Mouse (Mus musculus): ENCODE data around the gene Zfp148. TPM values are rescaled to one million over a fixed set of nuclear protein-coding genes. Genes with fewer than 3 reads are reported as not detected.
A peak's percentile ranks its signal among the peaks of the same experiment; 100 is the strongest.

The Zfp148 gene
- total RNA-seq, 1 experiment from 2014 or later = 33.5 TPM

DNA sequence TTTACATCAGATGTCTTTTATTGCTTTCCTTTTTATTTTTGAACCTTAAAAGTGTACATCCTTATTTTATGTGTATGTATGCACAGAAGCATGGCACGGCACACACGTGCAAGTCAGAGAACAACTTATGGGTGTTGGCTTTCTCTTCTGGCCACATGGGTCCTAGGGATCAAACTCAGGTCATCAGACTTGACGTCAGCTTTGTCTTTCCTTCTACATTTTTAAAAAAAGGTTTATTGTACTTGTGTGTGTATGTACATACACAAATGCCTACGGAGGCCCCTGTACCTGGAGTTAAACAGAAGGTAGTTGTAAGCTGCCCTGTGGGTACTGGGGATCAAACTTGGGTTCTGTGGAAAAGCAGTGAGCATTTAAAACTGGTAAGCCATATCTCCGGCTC is 35.0 kb downstream of the Zfp148 start:
- ATAC-seq (replicated peaks in 1 of 2; ENCODE audit: insufficient read depth in 1 of 2, low FRiP score in 2 of 2, low TSS enrichment in 1 of 2, low read depth in 1 of 2, poor library complexity in 2 of 2, severe bottlenecking in 2 of 2) = no peak

DNA sequence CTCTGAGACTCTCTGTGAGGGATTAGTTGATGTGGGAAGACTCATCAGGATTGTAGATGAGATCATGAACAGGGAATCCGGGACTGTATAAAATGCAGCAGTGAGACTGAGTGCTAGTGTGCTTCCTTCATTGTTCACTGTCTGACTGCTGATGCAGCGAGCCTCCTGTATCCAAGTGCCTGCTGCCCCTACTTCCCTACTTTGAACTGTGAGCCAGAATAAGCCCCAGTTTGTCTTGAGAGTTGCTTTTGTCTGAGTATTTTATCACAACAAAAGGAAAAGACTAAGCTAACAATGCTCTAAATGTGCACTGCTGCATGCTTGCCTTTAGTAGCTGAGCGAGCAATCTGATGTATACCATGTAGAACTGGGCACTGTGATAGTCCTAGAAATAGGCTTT is 47.7 kb downstream of the Zfp148 start:
- no peak for ATAC-seq (replicated peaks in 1 of 2; ENCODE audit: insufficient read depth in 1 of 2, low FRiP score in 2 of 2, low TSS enrichment in 1 of 2, low read depth in 1 of 2, poor library complexity in 2 of 2, severe bottlenecking in 2 of 2)

DNA sequence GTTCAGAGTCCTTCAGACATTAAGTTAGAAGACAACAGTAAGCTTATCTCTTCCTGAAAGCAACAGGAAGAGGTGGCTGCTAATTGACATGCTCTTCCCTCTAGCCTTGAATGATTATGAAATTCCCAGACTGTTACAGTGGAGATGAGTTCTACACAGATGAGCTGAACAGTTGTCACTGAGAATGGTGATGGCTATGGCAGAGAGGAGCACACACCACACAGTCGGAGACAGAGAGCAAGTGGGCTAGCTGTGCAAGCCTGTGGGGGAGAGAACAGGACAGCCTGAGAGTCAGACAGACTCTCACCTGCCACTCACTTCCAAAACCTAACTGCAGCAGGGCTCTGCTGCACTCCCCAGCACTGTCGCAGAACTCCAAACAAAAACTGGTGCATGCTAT is 51.0 kb downstream of the Zfp148 start:
- ATAC-seq (replicated peaks in 1 of 2; ENCODE audit: insufficient read depth in 1 of 2, low FRiP score in 2 of 2, low TSS enrichment in 1 of 2, low read depth in 1 of 2, poor library complexity in 2 of 2, severe bottlenecking in 2 of 2) = no peak

DNA sequence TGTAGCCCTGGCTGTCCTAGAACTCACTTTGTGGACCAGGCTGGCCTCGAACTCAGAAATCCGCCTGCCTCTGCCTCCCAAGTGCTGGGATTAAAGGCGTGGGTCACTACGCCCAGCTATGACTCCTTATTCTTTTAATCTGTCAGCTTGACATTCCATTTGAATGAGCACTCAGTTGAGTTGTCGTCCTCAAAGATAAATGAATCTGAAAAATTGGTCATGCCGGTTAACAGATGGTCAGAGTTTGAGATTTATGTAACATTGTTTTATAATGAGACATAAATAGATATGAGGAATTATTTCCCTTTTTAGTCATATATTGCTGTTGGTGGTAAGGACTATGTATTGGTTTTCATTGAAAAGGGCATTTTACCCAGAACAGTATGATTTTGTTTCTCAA is 60.4 kb downstream of the Zfp148 start:
- no peak for ATAC-seq (replicated peaks in 1 of 2; ENCODE audit: insufficient read depth in 1 of 2, low FRiP score in 2 of 2, low TSS enrichment in 1 of 2, low read depth in 1 of 2, poor library complexity in 2 of 2, severe bottlenecking in 2 of 2)

DNA sequence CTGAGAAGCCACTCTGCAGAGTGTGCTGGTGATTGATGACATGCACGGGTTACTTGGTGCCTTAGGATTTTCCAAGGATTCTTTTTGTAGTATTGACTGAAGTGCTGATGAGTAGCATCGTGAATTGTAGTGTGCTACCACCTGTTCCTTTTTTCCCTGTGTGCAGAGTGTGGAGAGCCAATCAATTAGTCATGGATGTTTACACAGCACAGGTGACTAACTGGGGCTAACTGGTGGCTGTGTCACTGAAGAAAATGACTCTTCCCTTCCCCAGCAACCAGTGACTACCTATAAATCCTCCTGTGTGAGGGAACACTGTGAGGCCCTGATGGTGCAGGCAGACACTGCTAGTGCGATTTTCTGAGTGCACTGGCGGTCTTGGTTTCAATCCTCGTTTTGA is 66.2 kb downstream of the Zfp148 start:
- no peak for ATAC-seq (replicated peaks in 1 of 2; ENCODE audit: insufficient read depth in 1 of 2, low FRiP score in 2 of 2, low TSS enrichment in 1 of 2, low read depth in 1 of 2, poor library complexity in 2 of 2, severe bottlenecking in 2 of 2)

DNA sequence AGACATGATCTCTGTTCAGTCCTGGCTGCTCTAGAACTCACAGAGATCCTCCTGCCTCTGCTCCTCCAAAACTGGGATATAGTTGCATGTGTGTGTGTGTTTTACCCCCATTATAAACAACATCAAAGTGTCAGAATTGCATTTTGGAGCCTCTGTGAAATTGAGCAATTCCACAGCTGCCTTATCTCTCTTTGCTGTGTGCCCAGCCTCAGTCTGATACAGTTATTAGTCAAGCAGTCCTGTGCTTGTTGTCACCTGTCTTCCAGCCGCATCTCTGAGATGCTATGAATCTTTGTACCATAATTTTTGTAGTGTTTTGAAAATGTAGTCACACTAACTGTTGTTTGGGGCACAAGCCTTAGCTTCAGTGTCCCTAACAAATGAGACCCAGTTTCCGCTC is 73.2 kb downstream of the Zfp148 start:
- no peak for ATAC-seq (replicated peaks in 1 of 2; ENCODE audit: insufficient read depth in 1 of 2, low FRiP score in 2 of 2, low TSS enrichment in 1 of 2, low read depth in 1 of 2, poor library complexity in 2 of 2, severe bottlenecking in 2 of 2)

DNA sequence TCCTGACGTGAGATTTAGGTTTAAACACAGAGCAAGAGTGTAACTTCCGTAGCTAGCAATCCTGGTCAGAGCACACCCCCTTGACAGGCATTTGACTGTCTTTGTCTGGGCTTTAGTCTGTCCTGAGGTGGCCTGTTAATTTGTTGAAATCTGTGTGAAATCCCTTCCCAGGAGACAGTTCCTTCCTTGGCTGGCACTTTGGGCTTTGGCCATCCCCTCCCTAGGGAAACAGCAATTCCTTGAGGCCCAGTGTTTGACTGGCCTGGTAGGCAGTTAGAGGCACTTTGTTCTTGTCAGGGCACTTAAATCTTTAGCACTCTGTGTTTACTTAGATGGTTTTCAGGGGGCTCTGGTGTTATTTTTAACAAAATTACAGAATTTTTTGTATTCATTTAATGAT is 73.7 kb downstream of the Zfp148 start:
- ATAC-seq (replicated peaks in 1 of 2; ENCODE audit: insufficient read depth in 1 of 2, low FRiP score in 2 of 2, low TSS enrichment in 1 of 2, low read depth in 1 of 2, poor library complexity in 2 of 2, severe bottlenecking in 2 of 2) = no peak

DNA sequence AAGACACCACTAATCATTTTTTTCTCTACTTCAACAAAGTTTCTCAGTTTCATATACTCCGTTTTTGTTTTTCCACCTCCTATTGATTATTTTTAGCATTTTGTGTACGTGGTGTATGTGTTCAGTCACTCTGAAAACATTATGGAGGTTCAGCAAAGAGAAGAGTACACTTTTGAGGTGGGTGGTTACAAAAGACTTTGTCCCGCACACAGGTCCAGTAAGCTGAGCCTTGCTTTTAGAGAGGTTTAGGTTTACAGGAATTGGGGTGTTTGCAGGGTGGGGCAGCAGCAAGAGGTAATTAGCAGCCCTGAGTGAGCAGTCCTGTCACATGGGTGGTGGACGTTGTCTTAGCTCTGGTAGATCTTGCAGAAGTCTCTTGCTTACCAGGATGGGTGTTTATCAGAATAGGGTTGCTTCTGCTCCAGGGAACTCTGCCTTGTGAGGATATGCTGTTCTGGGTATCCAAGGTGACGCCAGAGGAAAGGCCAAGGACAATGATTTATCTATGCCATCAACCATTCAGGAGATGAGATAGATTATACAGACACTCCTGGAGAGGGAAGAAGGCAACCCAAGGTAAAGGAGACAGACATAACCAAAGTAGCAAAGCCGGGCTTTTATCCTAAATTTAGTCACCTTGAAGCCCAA is 74.8 kb downstream of the Zfp148 start:
- no peak for ATAC-seq (replicated peaks in 1 of 2; ENCODE audit: insufficient read depth in 1 of 2, low FRiP score in 2 of 2, low TSS enrichment in 1 of 2, low read depth in 1 of 2, poor library complexity in 2 of 2, severe bottlenecking in 2 of 2)

DNA sequence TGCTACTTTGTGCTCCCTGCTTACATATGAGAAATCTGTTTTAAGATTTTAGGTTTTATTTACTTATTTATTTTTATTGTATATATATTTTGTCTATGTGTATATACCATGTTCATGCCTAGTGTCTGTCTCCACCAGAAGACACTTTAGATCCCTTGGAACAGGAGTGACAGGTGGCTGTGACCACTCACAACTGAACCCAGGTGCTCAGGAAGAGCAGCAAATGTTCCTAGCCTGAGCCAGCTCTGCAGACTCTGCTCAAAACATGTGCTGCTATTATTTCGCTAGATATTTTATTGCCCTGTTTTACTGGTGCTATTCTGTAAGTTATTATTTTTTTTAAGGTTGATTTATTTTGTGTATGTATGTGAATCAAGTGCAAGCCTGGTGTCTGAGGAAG is 78.5 kb downstream of the Zfp148 start:
- ATAC-seq (replicated peaks in 1 of 2; ENCODE audit: insufficient read depth in 1 of 2, low FRiP score in 2 of 2, low TSS enrichment in 1 of 2, low read depth in 1 of 2, poor library complexity in 2 of 2, severe bottlenecking in 2 of 2) = no peak

DNA sequence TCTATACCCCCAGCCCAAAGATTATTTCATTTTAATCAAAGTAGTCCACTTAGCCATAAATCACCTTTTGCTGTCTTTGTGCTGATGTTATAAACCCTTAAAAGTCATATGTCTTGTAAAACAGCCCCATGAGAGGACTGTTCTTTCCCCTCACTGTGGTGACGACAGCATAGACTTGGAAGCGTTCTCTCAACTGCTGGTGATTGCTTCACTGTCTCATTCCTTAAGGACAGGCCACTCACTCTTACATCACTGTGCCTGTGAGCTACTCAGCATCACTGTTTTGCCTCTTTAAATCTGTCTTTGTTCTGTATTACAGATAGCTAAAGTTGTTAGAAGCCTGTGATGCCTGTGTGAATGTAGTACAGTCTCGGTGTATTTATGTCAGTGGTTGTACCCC is 80.8 kb downstream of the Zfp148 start:
- no peak for ATAC-seq (replicated peaks in 1 of 2; ENCODE audit: insufficient read depth in 1 of 2, low FRiP score in 2 of 2, low TSS enrichment in 1 of 2, low read depth in 1 of 2, poor library complexity in 2 of 2, severe bottlenecking in 2 of 2)

DNA sequence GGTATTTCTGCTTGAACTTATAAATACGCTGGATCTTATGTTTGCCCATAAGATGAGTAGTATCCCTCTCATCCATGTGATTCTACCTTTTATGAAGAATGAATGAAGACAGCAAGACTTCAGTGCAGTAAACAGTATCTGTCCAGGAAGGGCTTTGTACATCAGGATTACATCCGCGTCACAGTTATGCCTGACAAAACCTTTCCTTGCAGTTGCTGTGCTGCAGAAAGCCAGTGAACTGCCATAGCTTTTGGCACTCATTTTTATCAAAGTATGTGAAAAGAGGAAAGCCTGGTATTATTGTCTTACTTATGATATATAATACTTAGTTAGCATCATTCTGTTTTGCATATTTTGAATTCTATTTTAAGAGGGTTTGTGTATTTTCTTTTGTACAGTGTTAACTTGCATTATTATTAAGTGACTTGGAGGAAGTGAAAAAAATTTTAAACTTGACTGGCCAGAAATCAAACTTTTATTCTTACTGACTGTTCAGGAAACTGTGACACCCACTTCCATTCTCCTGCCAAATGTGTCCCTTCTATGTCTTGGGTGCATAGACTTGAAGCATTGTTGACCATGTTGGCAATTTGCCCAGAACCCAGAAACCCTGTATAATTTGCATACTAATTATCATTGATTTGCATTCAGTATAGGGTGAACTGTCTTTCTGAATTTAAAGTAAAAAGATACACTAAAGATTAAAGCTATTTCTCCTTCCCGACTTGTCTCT is 84.0 kb downstream of the Zfp148 start:
- ATAC-seq (replicated peaks in 1 of 2; ENCODE audit: insufficient read depth in 1 of 2, low FRiP score in 2 of 2, low TSS enrichment in 1 of 2, low read depth in 1 of 2, poor library complexity in 2 of 2, severe bottlenecking in 2 of 2) = no peak

DNA sequence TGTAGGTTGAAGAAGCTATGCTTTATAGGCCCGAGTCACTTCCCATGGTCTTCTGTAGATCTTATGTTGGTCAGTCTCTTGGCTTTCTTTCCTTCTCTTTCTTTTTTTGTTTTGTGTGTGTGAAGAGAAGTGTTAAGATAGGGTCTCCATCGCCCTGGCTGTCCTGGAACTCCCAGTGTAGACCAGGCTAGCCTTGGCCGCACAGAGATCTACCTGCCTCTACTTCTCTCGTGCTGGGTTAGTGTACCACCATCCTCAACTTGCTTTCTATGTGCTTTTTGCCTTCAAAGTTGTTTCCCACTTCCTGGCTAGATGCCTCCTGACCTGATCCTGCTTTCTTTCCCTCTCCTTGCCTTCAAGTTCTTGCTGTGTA is 84.6 kb downstream of the Zfp148 start:
- no peak for ATAC-seq (replicated peaks in 1 of 2; ENCODE audit: insufficient read depth in 1 of 2, low FRiP score in 2 of 2, low TSS enrichment in 1 of 2, low read depth in 1 of 2, poor library complexity in 2 of 2, severe bottlenecking in 2 of 2)

DNA sequence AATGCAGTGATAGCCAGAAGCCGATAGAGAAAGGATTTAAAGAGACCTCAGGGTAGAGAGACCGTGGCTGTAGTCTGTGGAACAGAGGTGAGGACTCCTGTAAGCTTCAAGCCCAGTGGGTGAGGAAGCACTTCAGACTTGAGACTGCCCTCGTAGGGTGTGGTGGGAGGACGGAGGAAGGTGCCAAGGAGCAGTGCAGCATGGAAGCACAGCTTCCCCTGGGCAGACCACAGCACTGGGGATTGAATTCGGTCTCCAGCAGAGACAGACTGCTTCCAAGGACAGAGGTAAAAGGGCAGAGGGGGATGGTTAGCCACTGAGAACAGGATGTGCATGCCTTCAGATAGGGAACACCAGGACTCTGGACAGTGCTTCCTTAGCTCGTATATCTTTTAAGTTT is 86.8 kb downstream of the Zfp148 start:
- no peak for ATAC-seq (replicated peaks in 1 of 2; ENCODE audit: insufficient read depth in 1 of 2, low FRiP score in 2 of 2, low TSS enrichment in 1 of 2, low read depth in 1 of 2, poor library complexity in 2 of 2, severe bottlenecking in 2 of 2)

DNA sequence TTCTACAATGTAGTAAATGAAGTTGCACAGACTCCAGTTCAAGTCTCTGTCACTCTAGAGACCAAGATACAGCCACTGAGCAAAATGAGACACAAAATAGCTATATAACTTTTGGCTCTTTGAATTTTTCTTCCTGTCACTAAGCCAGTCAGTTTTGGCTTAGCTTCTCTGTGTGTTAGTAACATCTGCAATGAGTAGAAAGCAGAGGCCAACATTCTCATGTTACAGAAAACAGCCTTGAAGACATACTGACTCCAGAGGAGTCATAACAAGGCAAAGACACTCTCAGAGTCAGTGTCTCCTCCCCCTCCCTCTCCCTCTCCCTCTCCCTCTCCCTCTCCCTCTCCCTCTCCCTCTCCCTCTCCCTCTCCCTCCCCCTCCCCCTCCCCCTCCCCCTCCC is 89.3 kb downstream of the Zfp148 start:
- ATAC-seq (replicated peaks in 1 of 2; ENCODE audit: insufficient read depth in 1 of 2, low FRiP score in 2 of 2, low TSS enrichment in 1 of 2, low read depth in 1 of 2, poor library complexity in 2 of 2, severe bottlenecking in 2 of 2) = no peak

DNA sequence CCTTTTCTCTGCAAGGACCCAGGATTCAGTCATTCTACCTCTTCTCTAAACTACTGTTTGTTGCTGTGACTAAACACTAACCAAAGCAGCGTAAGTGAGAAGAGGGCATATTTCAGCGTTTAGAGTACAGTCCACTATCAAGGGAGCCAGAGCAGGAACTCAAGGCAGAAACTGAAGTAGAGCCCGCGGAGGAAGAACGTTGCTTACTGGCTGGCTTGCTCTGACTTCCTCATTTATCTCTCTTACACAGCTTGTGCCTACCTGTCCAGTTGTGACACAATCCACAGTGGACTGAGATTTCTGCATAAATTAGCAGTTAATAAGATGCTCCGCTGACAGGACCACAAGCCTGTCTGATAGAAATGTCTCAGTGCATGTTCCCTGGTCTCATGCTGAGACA is 93.7 kb downstream of the Zfp148 start:
- 0 out of 4 replicates have a peak, but pooled peaks of 1 of the 2 experiments have one; percentile 60 for ATAC-seq (replicated peaks in 1 of 2; ENCODE audit: insufficient read depth in 1 of 2, low FRiP score in 2 of 2, low TSS enrichment in 1 of 2, low read depth in 1 of 2, poor library complexity in 2 of 2, severe bottlenecking in 2 of 2)

DNA sequence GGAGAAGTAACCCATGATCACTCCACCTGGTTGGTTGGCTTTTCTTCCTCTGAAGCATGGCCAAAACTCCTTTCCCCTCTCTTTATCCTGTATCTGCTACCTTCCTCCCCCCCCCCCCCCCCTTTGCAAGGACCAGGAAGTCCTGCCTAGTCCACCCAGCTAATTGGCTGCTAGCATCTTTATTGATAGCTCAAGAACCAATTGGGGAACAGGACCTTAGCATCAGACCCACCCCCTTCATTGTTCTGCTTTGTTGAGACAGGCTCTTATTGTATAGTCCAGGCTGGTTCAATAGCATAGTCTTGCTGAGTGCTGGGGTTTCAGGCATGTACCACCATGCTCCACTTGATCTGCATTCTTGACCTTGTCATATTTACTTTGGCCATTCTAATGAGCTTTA is 99.3 kb downstream of the Zfp148 start:
- ATAC-seq (replicated peaks in 1 of 2; ENCODE audit: insufficient read depth in 1 of 2, low FRiP score in 2 of 2, low TSS enrichment in 1 of 2, low read depth in 1 of 2, poor library complexity in 2 of 2, severe bottlenecking in 2 of 2) = no peak

DNA sequence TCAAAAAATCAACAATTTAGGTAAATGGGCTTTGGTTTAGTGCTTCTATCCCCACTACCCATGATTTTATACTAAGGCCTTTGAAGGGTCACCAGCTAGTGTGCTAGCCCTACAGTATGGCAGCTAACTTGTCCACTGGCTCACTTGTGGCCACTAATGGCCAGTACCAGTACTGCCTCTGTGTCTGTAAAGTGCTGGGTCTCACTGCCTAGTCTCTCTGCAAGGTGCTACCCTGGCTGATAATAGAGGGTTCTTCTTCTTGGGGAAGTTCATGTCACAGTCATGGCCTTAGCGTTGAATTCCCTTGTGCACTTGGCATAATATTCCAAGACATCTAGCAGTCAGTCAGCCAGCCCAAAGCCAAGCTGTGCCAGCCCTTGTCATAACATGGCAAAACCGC is 100.5 kb downstream of the Zfp148 start:
- peak; percentile 37 to 58; a peak in 1 of 4 replicates for ATAC-seq (replicated peaks in 1 of 2; ENCODE audit: insufficient read depth in 1 of 2, low FRiP score in 2 of 2, low TSS enrichment in 1 of 2, low read depth in 1 of 2, poor library complexity in 2 of 2, severe bottlenecking in 2 of 2)

DNA sequence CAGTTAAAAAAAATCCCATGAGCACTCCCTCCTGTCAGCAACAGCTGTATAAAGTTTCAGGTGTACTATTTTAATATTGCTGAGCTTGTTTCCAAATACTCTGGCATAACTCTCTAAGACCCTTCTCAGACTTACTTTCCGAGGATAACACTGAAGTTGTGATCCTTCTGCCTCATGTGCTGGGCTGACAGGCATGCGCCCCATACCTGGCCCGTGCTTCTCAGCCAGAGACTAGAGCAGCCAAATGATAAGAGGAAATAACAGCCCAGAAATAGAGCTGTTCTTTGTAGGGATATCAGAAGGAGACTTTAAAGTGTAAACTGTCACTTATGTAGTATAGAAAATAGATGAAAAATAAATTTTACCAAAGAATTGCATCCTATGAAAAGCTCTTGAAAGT is 101.7 kb downstream of the Zfp148 start:
- no peak for ATAC-seq (replicated peaks in 1 of 2; ENCODE audit: insufficient read depth in 1 of 2, low FRiP score in 2 of 2, low TSS enrichment in 1 of 2, low read depth in 1 of 2, poor library complexity in 2 of 2, severe bottlenecking in 2 of 2)

DNA sequence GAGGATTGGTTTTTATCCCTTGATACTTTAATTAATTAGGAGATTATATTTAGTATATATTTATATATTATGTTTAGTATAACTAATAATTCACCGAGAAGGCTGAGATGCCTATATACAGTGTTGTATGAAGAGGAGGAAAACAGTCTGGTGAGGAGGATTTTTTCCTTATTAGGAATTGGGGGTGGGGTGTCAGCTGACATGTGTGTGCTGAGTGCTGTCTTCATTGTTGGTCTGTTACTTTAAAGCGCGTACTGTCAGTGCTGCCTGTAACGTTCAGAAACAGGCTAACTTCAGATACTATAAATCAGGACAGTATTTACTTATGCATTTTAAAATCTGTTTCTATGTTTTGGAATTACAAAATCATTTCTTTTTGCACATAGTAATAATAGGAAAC is 107.1 kb downstream of the Zfp148 start:
- no peak for ATAC-seq (replicated peaks in 1 of 2; ENCODE audit: insufficient read depth in 1 of 2, low FRiP score in 2 of 2, low TSS enrichment in 1 of 2, low read depth in 1 of 2, poor library complexity in 2 of 2, severe bottlenecking in 2 of 2)
